Mouse (Mus musculus) neural tube, embryonic 14.5 days (tissue): Measurements from ENCODE around the gene Scml4. TPM values are rescaled to one million over a fixed set of nuclear protein-coding genes. Genes with fewer than 3 reads are reported as not detected.
A peak's percentile ranks its signal among the peaks of the same experiment; 100 is the strongest.

Experiments
- ATAC-seq: fragments of 200-750 bp; cut with Nextera tagmentation; 2 replicates; pipeline ENCODE4 v1.8.0; 2017; ENCODE audit warnings: low read depth, mild to moderate bottlenecking, moderate TSS enrichment, moderate library complexity
- H3K27ac ChIP-seq: fragments of 300-500 bp; sonication (generic); 2 replicates; pipeline ENCODE4 v1.5.1; 2014; ENCODE audit warnings: low read depth, mild to moderate bottlenecking, control low read depth, low read length, moderate library complexity, mixed read lengths
- H3K27me3 ChIP-seq: fragments of 300-500 bp; sonication (generic); 2 replicates; pipeline ENCODE4 v1.6.1; 2014; ENCODE audit warnings: low read length; ENCODE audit not compliant: control insufficient read depth, insufficient read depth
- H3K36me3 ChIP-seq: fragments of 300-500 bp; sonication (generic); 2 replicates; pipeline ENCODE4 v1.6.1; 2014; ENCODE audit warnings: low read length, mixed read lengths; ENCODE audit not compliant: control insufficient read depth, insufficient read depth
- H3K4me1 ChIP-seq: fragments of 300-500 bp; sonication (generic); 2 replicates; pipeline ENCODE4 v1.6.1; 2014; ENCODE audit warnings: low read length; ENCODE audit not compliant: control insufficient read depth, insufficient read depth
- H3K4me2 ChIP-seq: fragments of 300-500 bp; sonication (generic); 2 replicates; pipeline ENCODE4 v1.6.1; 2014; ENCODE audit warnings: mild to moderate bottlenecking, low read depth, low read length, control low read depth
- H3K4me3 ChIP-seq: fragments of 300-500 bp; sonication (generic); 2 replicates; pipeline ENCODE4 v1.5.1; 2014; ENCODE audit warnings: low read depth, low read length, control low read depth, mixed read lengths
- H3K9ac ChIP-seq: fragments of 300-500 bp; sonication (generic); replicated peaks from 2 replicates; pipeline ENCODE4 v1.6.1; 2014; ENCODE audit warnings: low read depth, mild to moderate bottlenecking, control low read depth, low read length, mixed read lengths
- H3K9me3 ChIP-seq: fragments of 300-500 bp; sonication (generic); 2 replicates; pipeline ENCODE4 v1.6.1; 2016; ENCODE audit warnings: low read length; ENCODE audit not compliant: control insufficient read depth
- WGBS: fragments of 180-500 bp; shearing (Covaris S2); extraction: QIAGEN DNeasy Blood & Tissue Kit; methylation state at CpG from one replicate; pipeline ENCODE4 v1.1.7; 2014; 5-methylcytosine and 5-hydroxymethylcytosine counted together
- polyA plus RNA-seq: library from polyadenylated mRNA; unstranded; fragments of >200 nt; fragmentation: Nextera tagmentation; extraction: Ambion mirVana; gene quantifications from 2 replicates; pipeline ENCODE4 v1.2.1, GENCODE M21; 2014

The Scml4 gene
- polyA plus RNA-seq: 7.4 and 7.8 TPM in 2 replicates

GRCm38 (mm10) chr10:42860159-42860911 is at the start of gene Scml4:
TSS of gene Scml4 (plus strand) at chr10:42860370.
- peak within 1 kb of the TSS; percentile 47 for H3K9ac ChIP-seq
- H3K4me3 ChIP-seq: peak within 1 kb of the TSS; percentile 28
- no peaks in the 10 kb centered on the region for H3K27me3 ChIP-seq
- ATAC-seq: peak; percentile 85
- H3K9me3 ChIP-seq: no peaks in the 10 kb centered on the region
- H3K4me2 ChIP-seq: peak within 1 kb of the TSS; percentile 53
- H3K27ac ChIP-seq: peak within 1 kb of the TSS; percentile 81
- no peaks in the 10 kb centered on the region for H3K36me3 ChIP-seq
- 22% methylated on average over 17 of the region's 17 CpGs for WGBS
- peaks cover 16% of the 10 kb centered on the region for H3K4me1 ChIP-seq

GRCm38 (mm10) chr10:42825923-42826322 is 34.2 kb upstream of the Scml4 start:
- Histone ChIP-seq H3K4me1 (no peaks in the 10 kb centered on the region), H3K36me3 (peaks cover 46% of the 10 kb centered on the region), H3K27ac (no peak overlapping the region), H3K4me2 (no peak overlapping the region), H3K27me3 (no peaks in the 10 kb centered on the region), H3K9ac (no peak overlapping the region), H3K4me3 (no peak overlapping the region), H3K9me3 (no peaks in the 10 kb centered on the region)
- ATAC-seq: no peak
- 56% methylated on average over 6 of the region's 6 CpGs for WGBS

- H3K9ac ChIP-seq: no peak overlapping the region
- H3K9me3 ChIP-seq: no peaks in the 10 kb centered on the region
- no peak overlapping the region for H3K4me2 ChIP-seq
- H3K4me1 ChIP-seq: no peaks in the 10 kb centered on the region
- H3K4me3 ChIP-seq: no peak overlapping the region
- H3K36me3 ChIP-seq: peaks cover 51% of the 10 kb centered on the region
- no peak overlapping the region for H3K27ac ChIP-seq
- 81% methylated on average over 5 of the region's 5 CpGs for WGBS
- ATAC-seq: no peak
- H3K27me3 ChIP-seq: no peaks in the 10 kb centered on the region
Observed at GRCm38 (mm10) chr10:42827155-42827554, 33.0 kb upstream of the Scml4 start.

GRCm38 (mm10) chr10:42830007-42830406 is 30.2 kb upstream of the Scml4 start:
- Histone ChIP-seq H3K9me3 (no peaks in the 10 kb centered on the region), H3K9ac (no peak overlapping the region), H3K4me1 (no peaks in the 10 kb centered on the region), H3K36me3 (peaks cover 38% of the 10 kb centered on the region), H3K27ac (no peak overlapping the region), H3K4me3 (no peak overlapping the region), H3K4me2 (no peak overlapping the region), H3K27me3 (no peaks in the 10 kb centered on the region)
- 87% methylated on average over 2 of the region's 2 CpGs for WGBS
- no peak for ATAC-seq

- Histone ChIP-seq H3K9ac (no peak overlapping the region), H3K9me3 (no peaks in the 10 kb centered on the region), H3K27ac (no peak overlapping the region), H3K36me3 (peaks cover 36% of the 10 kb centered on the region), H3K4me2 (no peak overlapping the region), H3K4me3 (no peak overlapping the region), H3K4me1 (no peaks in the 10 kb centered on the region), H3K27me3 (no peaks in the 10 kb centered on the region)
- ATAC-seq: no peak
- WGBS: 76% methylated on average over 6 of the region's 6 CpGs
Observed at GRCm38 (mm10) chr10:42830409-42830808, 29.8 kb upstream of the Scml4 start.

- Histone ChIP-seq H3K9ac (no peak overlapping the region), H3K9me3 (no peaks in the 10 kb centered on the region), H3K27ac (no peak overlapping the region), H3K4me3 (no peak overlapping the region), H3K4me2 (no peak overlapping the region), H3K4me1 (no peaks in the 10 kb centered on the region), H3K36me3 (peaks cover 34% of the 10 kb centered on the region), H3K27me3 (no peaks in the 10 kb centered on the region)
- 49% methylated on average over 4 of the region's 4 CpGs for WGBS
- peak; percentile 50; the same call in 1 of the 2 replicates for ATAC-seq
Observed at GRCm38 (mm10) chr10:42832677-42833076, 27.5 kb upstream of the Scml4 start.

- Histone ChIP-seq H3K9ac (no peak overlapping the region), H3K4me3 (no peak overlapping the region), H3K27ac (0 out of 2 replicates have a peak overlapping the region, but pooled peaks have one; percentile 34), H3K36me3 (peaks cover 21% of the 10 kb centered on the region; the same call in 1 of the 2 replicates), H3K9me3 (no peaks in the 10 kb centered on the region), H3K4me2 (no peak overlapping the region), H3K4me1 (no peaks in the 10 kb centered on the region), H3K27me3 (no peaks in the 10 kb centered on the region)
- peak; percentile 83; the same call in 1 of the 2 replicates for ATAC-seq
- 47% methylated on average over 4 of the region's 4 CpGs for WGBS
Observed at GRCm38 (mm10) chr10:42833871-42834727, 26.1 kb upstream of the Scml4 start.

GRCm38 (mm10) chr10:42838106-42838505 is 22.1 kb upstream of the Scml4 start:
- peaks cover 4% of the 10 kb centered on the region; the same call in 1 of the 2 replicates for H3K36me3 ChIP-seq
- no peak overlapping the region for H3K9ac ChIP-seq
- H3K9me3 ChIP-seq: no peaks in the 10 kb centered on the region
- H3K4me1 ChIP-seq: no peaks in the 10 kb centered on the region
- no peak overlapping the region for H3K27ac ChIP-seq
- H3K4me3 ChIP-seq: no peak overlapping the region
- no peaks in the 10 kb centered on the region for H3K27me3 ChIP-seq
- no peak for ATAC-seq
- WGBS: 94% methylated on average over 4 of the region's 4 CpGs
- no peak overlapping the region for H3K4me2 ChIP-seq

- WGBS: 96% methylated on average over 2 of the region's 2 CpGs
- Histone ChIP-seq H3K4me2 (no peak overlapping the region), H3K4me3 (no peak overlapping the region), H3K27me3 (no peaks in the 10 kb centered on the region), H3K27ac (no peak overlapping the region), H3K4me1 (no peaks in the 10 kb centered on the region), H3K9me3 (no peaks in the 10 kb centered on the region), H3K9ac (no peak overlapping the region), H3K36me3 (peaks cover 4% of the 10 kb centered on the region; the same call in 1 of the 2 replicates)
- ATAC-seq: no peak
Observed at GRCm38 (mm10) chr10:42838736-42839135, 21.4 kb upstream of the Scml4 start.
